Mouse (Mus musculus) liver, embryonic 12.5 days (tissue): ENCODE results near the gene Mmadhc. TPM values are rescaled to one million over a fixed set of nuclear protein-coding genes. Genes with fewer than 3 reads are reported as not detected.

ENCODE experiments used
- ATAC-seq: fragments of 200-750 bp; cut with Nextera tagmentation; 2 replicates; pipeline ENCODE4 v1.8.0; 2017; ENCODE audit warnings: moderate number of reproducible peaks, mild to moderate bottlenecking, moderate library complexity
- H3K27ac ChIP-seq: fragments of 300-500 bp; sonication (generic); 2 replicates; pipeline ENCODE4 v1.5.1; 2016; ENCODE audit warnings: mild to moderate bottlenecking
- H3K27me3 ChIP-seq: fragments of 300-500 bp; sonication (generic); replicated peaks from 2 replicates; pipeline ENCODE4 v1.6.1; 2016; ENCODE audit warnings: mild to moderate bottlenecking, moderate library complexity
- H3K36me3 ChIP-seq: fragments of 300-500 bp; sonication (generic); 2 replicates; pipeline ENCODE4 v1.6.1; 2016; ENCODE audit warnings: mild to moderate bottlenecking, moderate library complexity
- H3K4me1 ChIP-seq: fragments of 300-500 bp; sonication (generic); 2 replicates; pipeline ENCODE4 v1.6.1; 2016
- H3K4me2 ChIP-seq: fragments of 300-500 bp; sonication (generic); 2 replicates; pipeline ENCODE4 v1.6.1; 2016; ENCODE audit warnings: mild to moderate bottlenecking, moderate library complexity
- H3K4me3 ChIP-seq: fragments of 300-500 bp; sonication (generic); 2 replicates; pipeline ENCODE4 v1.5.1; 2016; ENCODE audit warnings: mild to moderate bottlenecking, moderate library complexity
- H3K9ac ChIP-seq: fragments of 300-500 bp; sonication (generic); 2 replicates; pipeline ENCODE4 v1.6.1; 2016; ENCODE audit warnings: mild to moderate bottlenecking, moderate library complexity
- H3K9me3 ChIP-seq: fragments of 300-500 bp; sonication (generic); replicated peaks from 2 replicates; pipeline ENCODE4 v1.6.1; 2016; ENCODE audit warnings: mild to moderate bottlenecking, moderate library complexity
- WGBS: fragments of 180-500 bp; shearing (Covaris S2); methylation state at CpG from one replicate; pipeline ENCODE4 v1.1.7; 2016; ENCODE audit not compliant: insufficient replicate concordance; 5-methylcytosine and 5-hydroxymethylcytosine counted together
- polyA plus RNA-seq: library from polyadenylated mRNA; unstranded; fragments of >200 nt; fragmentation: Nextera tagmentation; extraction: Ambion mirVana; gene quantifications from 2 replicates; pipeline ENCODE4 v1.2.1, GENCODE M21; 2016

Mmadhc gene
- polyA plus RNA-seq, 1 experiment from 2014 or later: 109 TPM

DNA sequence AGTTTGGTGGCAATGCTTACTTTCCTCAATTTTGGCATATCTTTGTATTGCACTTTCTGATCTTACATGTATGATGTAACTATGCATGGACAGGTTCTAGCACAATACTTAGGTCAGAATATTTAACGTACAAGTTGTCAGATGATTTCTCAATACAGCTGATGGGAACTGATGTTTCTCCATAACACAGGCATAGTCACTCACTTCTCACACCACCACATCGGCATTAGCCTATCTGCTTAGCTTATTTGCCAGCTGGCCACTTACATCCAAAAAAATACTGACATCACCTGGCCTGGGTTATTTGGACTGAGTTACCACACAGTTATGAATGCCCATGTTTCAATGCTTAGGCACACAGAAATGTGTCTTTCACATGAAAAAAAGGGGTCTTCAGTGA, 2.5 kb downstream of the Mmadhc start:
- Histone ChIP-seq H3K4me2 (peak overlapping the region; percentile 40), H3K9me3 (no peaks in the 10 kb centered on the region), H3K4me3 (peak overlapping the region; percentile 1; the same call in 1 of the 2 replicates), H3K4me1 (peaks cover 39% of the 10 kb centered on the region), H3K27ac (no peak overlapping the region), H3K36me3 (peaks cover 27% of the 10 kb centered on the region), H3K9ac (no peak overlapping the region; the same call in 1 of the 2 replicates), H3K27me3 (no peaks in the 10 kb centered on the region)
- 56% methylated on average over 2 of the region's 2 CpGs for WGBS
- ATAC-seq: no peak

GRCm38 (mm10) chr2:50293572-50293971, 3.0 kb downstream of the Mmadhc start:
- ATAC-seq: no peak
- H3K36me3 ChIP-seq: peaks cover 32% of the 10 kb centered on the region
- no peak overlapping the region for H3K27ac ChIP-seq
- H3K4me1 ChIP-seq: peaks cover 39% of the 10 kb centered on the region
- no peak overlapping the region for H3K4me2 ChIP-seq
- H3K9ac ChIP-seq: no peak overlapping the region
- H3K4me3 ChIP-seq: no peak overlapping the region
- 68% methylated on average over 3 of the region's 3 CpGs for WGBS
- H3K27me3 ChIP-seq: no peaks in the 10 kb centered on the region
- H3K9me3 ChIP-seq: no peaks in the 10 kb centered on the region

- ATAC-seq: no peak
- H3K4me3 ChIP-seq: no peak overlapping the region
- no peak overlapping the region for H3K27ac ChIP-seq
- H3K27me3 ChIP-seq: no peaks in the 10 kb centered on the region
- H3K9me3 ChIP-seq: no peaks in the 10 kb centered on the region
- WGBS: 26% methylated on average over 2 of the region's 2 CpGs
- no peak overlapping the region for H3K4me2 ChIP-seq
- H3K4me1 ChIP-seq: peaks cover 33% of the 10 kb centered on the region
- H3K36me3 ChIP-seq: peaks cover 49% of the 10 kb centered on the region
- no peak overlapping the region for H3K9ac ChIP-seq
These were observed 4.7 kb downstream of the Mmadhc start for GRCm38 (mm10) chr2:50291901-50292300.

DNA sequence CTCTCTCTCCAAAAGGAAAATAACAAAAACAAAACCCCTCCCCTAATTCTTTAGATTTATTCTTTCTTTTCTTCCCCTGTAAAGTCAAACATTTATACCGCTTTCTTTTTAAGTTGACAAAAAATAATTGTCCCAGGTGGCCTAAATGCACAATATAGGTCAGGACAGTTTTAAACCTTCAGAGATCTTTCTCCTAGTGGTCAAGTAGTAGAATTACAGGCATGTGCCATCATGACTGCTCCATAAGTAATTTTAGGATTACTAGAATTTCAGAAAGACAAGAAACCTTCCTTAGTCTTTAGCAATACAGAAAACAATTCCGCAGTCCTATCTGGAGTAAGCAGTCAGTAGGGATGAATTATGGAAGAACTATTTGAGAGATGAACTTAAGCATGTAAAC, 5.8 kb downstream of the Mmadhc start:
- no peaks in the 10 kb centered on the region for H3K27me3 ChIP-seq
- peaks cover 58% of the 10 kb centered on the region for H3K36me3 ChIP-seq
- no peaks in the 10 kb centered on the region for H3K9me3 ChIP-seq
- ATAC-seq: no peak
- no peak overlapping the region for H3K4me2 ChIP-seq
- no peak overlapping the region for H3K27ac ChIP-seq
- peaks cover 33% of the 10 kb centered on the region for H3K4me1 ChIP-seq
- no peak overlapping the region for H3K4me3 ChIP-seq
- WGBS: 76% methylated on average over 2 of the region's 2 CpGs
- no peak overlapping the region for H3K9ac ChIP-seq

DNA sequence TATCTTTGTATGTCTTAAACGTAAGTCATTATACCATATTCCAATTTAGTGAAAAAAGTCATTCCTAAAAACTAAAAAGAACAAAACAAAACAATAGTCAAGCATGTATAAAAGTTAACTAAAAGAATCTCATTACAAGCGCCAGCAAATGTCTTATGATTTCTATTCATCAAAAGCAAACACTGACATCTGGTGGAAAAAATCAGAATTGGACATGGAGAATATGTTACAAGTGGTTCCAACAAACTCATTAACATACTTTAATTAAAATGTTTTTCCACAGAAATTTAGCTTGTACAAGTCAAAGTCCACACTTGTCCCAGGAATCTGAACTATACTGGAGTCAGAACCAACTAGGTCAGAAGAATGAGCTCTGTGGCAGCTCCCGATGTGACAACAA, 11.8 kb downstream of the Mmadhc start:
- H3K4me2 ChIP-seq: no peak overlapping the region
- H3K27me3 ChIP-seq: no peaks in the 10 kb centered on the region
- peaks cover 77% of the 10 kb centered on the region for H3K36me3 ChIP-seq
- ATAC-seq: no peak
- no peaks in the 10 kb centered on the region for H3K4me1 ChIP-seq
- H3K4me3 ChIP-seq: no peak overlapping the region
- 85% methylated on average over 3 of the region's 3 CpGs for WGBS
- no peak overlapping the region for H3K27ac ChIP-seq
- H3K9ac ChIP-seq: no peak overlapping the region
- no peaks in the 10 kb centered on the region for H3K9me3 ChIP-seq

GRCm38 (mm10) chr2:50284040-50284439, 12.6 kb downstream of the Mmadhc start:
- Histone ChIP-seq H3K4me1 (no peaks in the 10 kb centered on the region), H3K36me3 (peaks cover 80% of the 10 kb centered on the region), H3K27ac (no peak overlapping the region), H3K4me2 (no peak overlapping the region), H3K9me3 (no peaks in the 10 kb centered on the region), H3K4me3 (no peak overlapping the region), H3K27me3 (no peaks in the 10 kb centered on the region), H3K9ac (no peak overlapping the region)
- WGBS: 79% methylated on average over 5 of the region's 5 CpGs
- ATAC-seq: no peak

DNA sequence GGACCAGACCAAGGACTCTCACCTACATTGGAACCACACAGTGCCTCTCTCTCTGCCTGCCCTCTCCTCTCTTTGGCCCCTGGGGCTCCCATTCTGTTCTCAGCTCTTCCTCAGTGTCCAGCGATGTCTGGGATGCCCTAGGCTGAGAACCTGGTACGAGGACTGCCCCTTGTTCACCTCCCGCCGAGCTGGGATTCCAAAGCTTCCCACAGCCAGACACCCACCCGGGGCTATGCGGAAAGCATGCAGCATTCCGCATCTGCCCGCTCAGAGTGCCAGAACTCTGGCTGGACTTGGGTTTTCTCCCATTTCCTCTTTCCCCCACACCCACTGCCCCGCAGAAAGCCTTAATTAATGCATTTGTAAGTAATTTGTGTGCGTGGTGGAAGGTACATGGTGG, 19.9 kb downstream of the Mmadhc start:
- 85% methylated on average over 10 of the region's 10 CpGs for WGBS
- H3K4me1 ChIP-seq: no peaks in the 10 kb centered on the region

GRCm38 (mm10) chr2:50273415-50273814, 23.2 kb downstream of the Mmadhc start:
- Histone ChIP-seq H3K4me2 (no peak overlapping the region), H3K27ac (no peak overlapping the region), H3K9me3 (no peaks in the 10 kb centered on the region), H3K9ac (no peak overlapping the region), H3K4me3 (no peak overlapping the region), H3K4me1 (no peaks in the 10 kb centered on the region), H3K27me3 (no peaks in the 10 kb centered on the region), H3K36me3 (peaks cover 18% of the 10 kb centered on the region)
- 72% methylated on average over 6 of the region's 6 CpGs for WGBS
- no peak for ATAC-seq

More for the DNA sequence above, 19.9 kb downstream of the Mmadhc start:
- Histone ChIP-seq H3K27me3 (no peaks in the 10 kb centered on the region), H3K36me3 (peaks cover 43% of the 10 kb centered on the region), H3K9ac (no peak overlapping the region), H3K4me2 (no peak overlapping the region), H3K9me3 (no peaks in the 10 kb centered on the region), H3K4me3 (no peak overlapping the region), H3K27ac (no peak overlapping the region)
- no peak for ATAC-seq

DNA sequence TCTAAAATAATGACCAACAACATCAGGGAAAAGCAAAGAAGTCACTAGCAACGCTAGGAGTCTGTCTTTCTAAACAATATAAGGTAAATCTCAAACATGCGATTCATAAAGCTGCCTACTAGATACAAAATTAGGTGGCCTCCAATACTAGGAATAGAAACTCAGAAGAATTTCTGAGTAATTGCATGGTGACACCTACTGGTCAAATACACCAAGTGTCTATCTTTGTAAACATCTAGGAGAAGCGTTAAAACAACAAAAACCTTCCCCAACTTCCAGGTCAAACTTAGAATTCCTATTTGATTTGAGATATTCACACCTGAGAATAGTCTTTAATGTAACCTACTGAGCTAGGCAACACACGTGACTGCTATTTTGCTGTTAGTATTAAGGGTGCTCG, 24.4 kb downstream of the Mmadhc start:
- no peak for ATAC-seq
- Histone ChIP-seq H3K36me3 (peaks cover 10% of the 10 kb centered on the region), H3K9me3 (no peaks in the 10 kb centered on the region), H3K4me3 (no peak overlapping the region), H3K27ac (no peak overlapping the region), H3K4me2 (no peak overlapping the region), H3K27me3 (no peaks in the 10 kb centered on the region), H3K4me1 (no peaks in the 10 kb centered on the region), H3K9ac (no peak overlapping the region)
- 32% methylated on average over 5 of the region's 5 CpGs for WGBS

DNA sequence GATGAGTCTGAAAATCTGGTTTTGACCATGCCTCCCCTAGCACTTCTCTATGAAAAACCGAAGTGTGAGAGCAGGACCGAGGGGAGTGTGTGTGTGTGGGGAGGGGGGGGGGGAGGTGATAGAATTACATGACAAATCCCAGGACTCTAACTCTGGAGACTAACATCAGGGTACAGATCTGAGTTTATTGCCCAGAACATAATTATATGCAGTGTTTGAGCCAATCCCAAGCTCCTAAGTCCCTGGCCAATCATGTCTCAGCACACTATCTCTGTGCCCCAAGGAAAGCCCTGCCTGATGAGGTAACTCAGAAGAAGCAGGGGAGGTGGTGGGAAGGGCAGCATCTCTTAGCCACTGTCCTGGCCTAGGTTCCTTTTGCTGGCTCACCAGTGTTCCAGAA, 28.1 kb downstream of the Mmadhc start:
- 71% methylated on average over 2 of the region's 2 CpGs for WGBS
- Histone ChIP-seq H3K4me2 (no peak overlapping the region), H3K9ac (no peak overlapping the region), H3K27ac (no peak overlapping the region), H3K36me3 (no peaks in the 10 kb centered on the region), H3K9me3 (no peaks in the 10 kb centered on the region), H3K4me3 (no peak overlapping the region), H3K4me1 (no peaks in the 10 kb centered on the region), H3K27me3 (no peaks in the 10 kb centered on the region)
- no peak for ATAC-seq

DNA sequence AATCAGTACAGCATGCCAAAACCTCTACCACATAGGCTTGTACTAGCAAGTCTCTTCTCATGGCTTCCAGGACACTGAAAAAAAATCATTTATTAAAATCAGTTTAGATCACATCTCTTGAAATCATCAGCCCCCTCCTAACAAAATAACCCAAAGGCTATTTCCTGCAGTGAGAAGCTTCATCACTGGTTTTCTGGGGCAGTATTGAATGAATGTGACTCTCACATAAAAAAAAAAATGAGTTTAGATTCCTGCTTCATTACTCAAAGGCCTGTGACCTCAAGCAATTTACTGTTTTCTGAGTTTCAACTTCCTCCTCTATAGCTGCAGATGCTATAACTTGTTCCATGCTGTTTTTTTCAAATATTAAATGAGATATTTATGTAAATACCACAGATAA, 29.6 kb downstream of the Mmadhc start:
- Histone ChIP-seq H3K27me3 (no peaks in the 10 kb centered on the region), H3K9ac (no peak overlapping the region), H3K27ac (no peak overlapping the region), H3K36me3 (no peaks in the 10 kb centered on the region), H3K9me3 (no peaks in the 10 kb centered on the region), H3K4me1 (no peaks in the 10 kb centered on the region), H3K4me2 (no peak overlapping the region), H3K4me3 (no peak overlapping the region)
- ATAC-seq: no peak

- no peak overlapping the region for H3K4me3 ChIP-seq
- no peaks in the 10 kb centered on the region for H3K36me3 ChIP-seq
- H3K27me3 ChIP-seq: no peaks in the 10 kb centered on the region
- H3K27ac ChIP-seq: no peak overlapping the region
- H3K9me3 ChIP-seq: no peaks in the 10 kb centered on the region
- no peak overlapping the region for H3K9ac ChIP-seq
- no peak for ATAC-seq
- H3K4me1 ChIP-seq: no peaks in the 10 kb centered on the region
- no peak overlapping the region for H3K4me2 ChIP-seq
- WGBS: 18% methylated on average over 2 of the region's 2 CpGs
These were observed 31.3 kb downstream of the Mmadhc start for GRCm38 (mm10) chr2:50265215-50265785.

DNA sequence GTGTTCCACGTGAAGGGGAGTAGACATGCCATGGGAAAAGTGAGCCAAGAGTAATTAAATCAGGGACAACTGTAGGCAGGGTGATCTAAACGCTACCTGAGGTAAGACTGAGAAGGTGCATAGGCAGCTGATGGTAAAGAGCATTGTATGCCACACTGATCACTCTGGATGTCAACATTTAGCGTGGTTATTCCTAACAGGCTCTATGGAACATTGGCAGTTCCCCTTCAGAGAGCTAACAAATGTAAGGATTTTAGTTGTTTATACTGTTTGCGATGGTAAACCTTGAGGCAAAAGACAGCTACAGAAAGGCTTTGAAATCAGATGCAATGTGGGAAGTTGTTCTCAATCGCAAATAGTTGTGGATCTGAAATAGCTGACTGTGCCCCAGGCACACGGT, 32.5 kb downstream of the Mmadhc start:
- no peaks in the 10 kb centered on the region for H3K36me3 ChIP-seq
- ATAC-seq: no peak
- no peaks in the 10 kb centered on the region for H3K4me1 ChIP-seq
- no peaks in the 10 kb centered on the region for H3K9me3 ChIP-seq
- no peak overlapping the region for H3K27ac ChIP-seq
- WGBS: 65% methylated on average over 6 of the region's 6 CpGs
- H3K27me3 ChIP-seq: no peaks in the 10 kb centered on the region
- no peak overlapping the region for H3K4me3 ChIP-seq
- H3K9ac ChIP-seq: no peak overlapping the region
- H3K4me2 ChIP-seq: no peak overlapping the region
